ENCODE assay signal across 20 mouse cellular contexts in the genomic region with DNA sequence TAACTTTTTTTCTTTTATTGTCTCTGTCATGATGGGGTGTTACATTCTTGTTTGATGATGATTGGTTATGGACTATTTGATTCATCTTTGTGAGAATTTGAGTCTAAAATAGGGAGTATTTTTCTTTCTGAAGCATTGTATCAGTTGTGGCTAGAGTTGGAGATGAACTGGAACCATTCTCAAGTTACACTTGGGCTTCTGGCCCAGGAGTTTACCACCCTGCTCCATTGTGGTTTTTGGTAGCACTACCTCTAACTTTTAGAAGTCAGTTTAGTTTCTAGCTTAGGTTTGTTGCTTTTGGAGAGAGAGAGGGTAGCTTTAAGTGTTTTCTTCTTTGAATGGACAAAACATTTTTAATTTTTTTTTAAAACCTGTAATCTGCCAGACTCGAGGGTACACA. TPM values are rescaled to one million over a fixed set of nuclear protein-coding genes. Genes with fewer than 3 reads are reported as not detected.
"Had no signal": no experiment of that assay in that cellular context is flagged by ENCODE, and none has a peak within 500 bp of the region (broad histone marks: within the 10 kb centered on the region; RNA-seq: fewer than 3 reads in every experiment).

No protein-coding gene starts in this region.

- H3K4me3 ChIP-seq: limb, embryonic 13.5 days; liver, embryonic 13.5 days; midbrain, embryonic 12.5 days; midbrain, embryonic 15.5 days; neural tube, embryonic 13.5 days had no signal

- H3K27ac ChIP-seq: limb, embryonic 13.5 days; liver, embryonic 13.5 days; midbrain, embryonic 12.5 days; midbrain, embryonic 15.5 days; neural tube, embryonic 13.5 days had no signal

- ATAC-seq: midbrain, embryonic 15.5 days had no signal

- H3K27me3 ChIP-seq: limb, embryonic 13.5 days; liver, embryonic 13.5 days; midbrain, embryonic 12.5 days; midbrain, embryonic 15.5 days; neural tube, embryonic 13.5 days had no signal

- H3K36me3 ChIP-seq: limb, embryonic 13.5 days; liver, embryonic 13.5 days; midbrain, embryonic 12.5 days; midbrain, embryonic 15.5 days; neural tube, embryonic 13.5 days had no signal

- DNase-seq: kidney, adult 9 months; kidney, postnatal 14 days; kidney, postnatal 4 days; left cerebral cortex, postnatal 4 days; liver, embryonic 13.5 days; lung, adult 2 months; lung, postnatal 14 days; lung, postnatal 4 days; retina, postnatal 1 day; right cerebral cortex, postnatal 25 days; spleen, adult 18-20 months; thymus, adult 18-20 months; thymus, postnatal 36 days had no signal

- H3K9ac ChIP-seq: limb, embryonic 13.5 days; liver, embryonic 13.5 days; midbrain, embryonic 12.5 days; midbrain, embryonic 15.5 days; neural tube, embryonic 13.5 days had no signal

- H3K4me2 ChIP-seq: limb, embryonic 13.5 days; liver, embryonic 13.5 days; midbrain, embryonic 12.5 days; midbrain, embryonic 15.5 days; neural tube, embryonic 13.5 days had no signal

- H3K9me3 ChIP-seq: limb, embryonic 13.5 days; liver, embryonic 13.5 days; midbrain, embryonic 12.5 days; midbrain, embryonic 15.5 days; neural tube, embryonic 13.5 days had no signal

RNA-seq across cellular contexts. Expression of a gene that starts 51.2 kb away (rescaled TPM):
- total RNA-seq: layer of hippocampus, postnatal 14 days; megakaryocyte, adult 5-6 weeks; neutrophil, adult 5-6 weeks had no signal
